Mouse (Mus musculus) lung, postnatal 10 days (tissue): ENCODE results near the gene Srrm2.

Source experiments
- DNase-seq: peaks from one replicate; pipeline ENCODE4 v3.0.0; 2021

Gene Srrm2

DNA sequence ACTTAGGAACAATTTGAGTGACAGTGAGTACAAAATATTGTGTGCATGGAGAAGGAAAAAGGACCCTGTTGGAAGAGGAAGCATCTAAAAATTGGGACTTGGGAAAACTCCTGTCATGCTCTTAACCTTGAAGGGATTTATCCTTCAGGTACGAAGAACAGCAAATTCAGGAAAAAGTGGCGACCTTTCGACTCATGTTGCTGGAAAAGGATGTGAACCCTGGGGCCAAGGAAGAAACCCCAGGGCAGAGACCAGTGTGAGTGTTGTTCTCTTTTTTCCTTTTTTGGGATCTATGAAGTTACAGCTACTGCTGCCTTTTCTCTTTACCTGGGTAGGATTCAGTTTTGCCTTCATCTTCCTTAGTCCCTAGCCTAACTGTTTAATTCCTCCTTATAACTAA, 17.6 kb downstream of the Srrm2 start:
- DNase-seq: no peak

DNA sequence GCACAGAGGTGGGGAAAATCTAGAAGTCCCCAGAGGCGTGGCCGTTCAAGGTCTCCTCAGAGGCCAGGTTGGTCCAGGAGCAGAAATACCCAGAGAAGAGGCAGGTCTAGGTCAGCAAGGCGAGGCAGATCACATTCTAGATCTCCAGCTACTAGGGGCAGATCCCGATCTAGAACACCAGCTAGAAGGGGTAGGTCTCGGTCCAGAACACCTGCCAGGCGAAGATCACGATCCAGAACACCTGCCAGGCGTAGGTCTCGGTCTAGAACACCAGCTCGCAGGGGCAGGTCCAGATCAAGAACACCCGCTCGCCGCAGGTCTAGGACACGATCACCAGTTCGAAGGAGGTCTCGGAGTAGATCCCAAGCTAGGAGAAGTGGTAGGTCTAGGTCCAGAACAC, 25.3 kb downstream of the Srrm2 start:
- no peak for DNase-seq

DNA sequence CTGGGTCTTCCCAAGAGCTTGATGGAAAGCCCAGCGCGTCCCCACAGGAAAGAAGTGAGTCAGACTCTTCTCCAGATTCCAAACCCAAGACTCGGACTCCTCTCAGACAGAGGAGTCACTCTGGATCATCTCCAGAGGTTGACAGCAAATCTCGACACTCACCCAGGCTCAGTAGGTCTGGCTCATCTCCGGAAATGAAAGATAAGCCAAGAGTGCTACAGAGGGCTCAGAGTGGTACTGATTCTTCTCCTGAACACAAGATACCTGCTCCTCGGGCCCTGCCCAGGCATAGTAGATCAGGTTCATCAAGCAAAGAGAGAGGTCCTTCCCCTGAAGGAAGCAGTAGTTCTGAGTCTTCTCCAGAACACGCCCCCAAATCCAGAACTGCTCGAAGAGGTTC, 28.2 kb downstream of the Srrm2 start:
- no peak for DNase-seq

DNA sequence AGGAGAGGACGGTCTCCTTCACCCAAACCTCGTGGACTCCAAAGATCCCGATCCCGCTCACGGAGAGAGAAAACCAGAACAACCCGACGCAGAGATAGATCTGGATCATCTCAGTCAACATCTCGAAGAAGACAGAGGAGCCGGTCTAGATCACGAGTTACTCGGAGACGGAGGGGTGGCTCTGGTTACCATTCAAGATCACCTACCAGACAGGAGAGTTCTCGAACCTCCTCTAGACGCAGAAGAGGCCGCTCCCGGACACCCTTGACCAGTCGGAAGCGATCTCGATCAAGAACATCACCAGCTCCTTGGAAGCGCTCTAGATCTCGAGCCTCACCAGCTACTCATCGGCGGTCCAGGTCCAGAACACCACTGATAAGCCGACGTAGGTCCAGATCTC, 28.9 kb downstream of the Srrm2 start:
- DNase-seq: no peak

DNA sequence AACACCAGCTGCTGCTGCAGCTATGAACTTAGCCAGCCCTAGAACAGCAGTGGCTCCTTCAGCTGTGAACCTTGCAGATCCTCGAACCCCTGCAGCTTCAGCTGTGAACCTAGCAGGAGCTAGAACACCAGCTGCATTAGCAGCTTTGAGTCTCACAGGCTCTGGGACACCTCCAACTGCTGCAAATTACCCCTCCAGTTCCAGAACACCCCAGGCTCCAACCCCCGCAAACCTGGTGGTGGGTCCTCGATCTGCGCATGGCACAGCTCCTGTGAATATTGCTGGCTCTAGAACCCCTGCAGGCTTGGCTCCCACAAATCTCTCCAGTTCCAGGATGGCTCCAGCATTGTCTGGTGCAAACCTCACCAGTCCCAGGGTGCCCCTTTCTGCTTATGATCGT, 30.4 kb downstream of the Srrm2 start:
- no peak for DNase-seq

DNA sequence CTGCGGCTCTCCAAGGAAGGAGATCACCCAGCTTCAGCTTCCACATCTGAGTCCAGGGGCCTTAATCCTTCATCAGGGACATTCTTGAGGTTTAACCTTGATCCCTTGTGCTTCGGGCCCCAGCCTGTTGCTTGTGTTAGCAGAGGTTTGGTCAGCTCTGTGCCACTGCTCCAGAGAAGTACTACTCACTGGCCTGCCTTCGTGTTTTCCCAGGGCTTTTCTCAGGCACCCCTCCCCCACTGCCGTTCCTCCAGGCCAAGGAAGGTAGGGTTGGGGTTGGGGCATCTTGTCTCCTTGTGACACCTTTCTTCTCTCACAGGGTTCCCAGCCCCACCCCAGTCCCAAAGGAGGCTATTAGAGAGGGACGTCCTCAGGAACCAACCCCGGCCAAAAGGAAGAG, 31.8 kb downstream of the Srrm2 start:
- DNase-seq: no peak

DNA sequence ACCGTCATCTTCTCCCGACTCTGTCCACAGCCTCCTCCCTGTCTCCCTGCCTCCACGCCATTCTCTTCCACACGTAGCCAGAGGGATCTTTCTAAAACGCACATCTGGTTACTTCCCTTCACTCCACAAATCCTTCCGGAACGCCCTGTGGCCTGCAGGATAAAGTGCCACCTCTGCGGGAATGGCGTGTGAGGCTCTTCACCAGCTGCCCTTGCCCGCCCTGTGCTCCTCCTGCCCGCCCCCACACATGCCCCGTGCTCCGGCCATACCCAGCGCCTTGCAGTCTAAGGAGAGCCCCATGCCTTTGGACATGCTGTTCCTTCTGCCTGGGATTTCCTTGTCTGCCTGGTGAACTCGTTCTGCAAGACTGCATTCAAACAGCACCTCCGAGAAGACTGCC, 32.7 kb downstream of the Srrm2 start:
- no peak for DNase-seq

DNA sequence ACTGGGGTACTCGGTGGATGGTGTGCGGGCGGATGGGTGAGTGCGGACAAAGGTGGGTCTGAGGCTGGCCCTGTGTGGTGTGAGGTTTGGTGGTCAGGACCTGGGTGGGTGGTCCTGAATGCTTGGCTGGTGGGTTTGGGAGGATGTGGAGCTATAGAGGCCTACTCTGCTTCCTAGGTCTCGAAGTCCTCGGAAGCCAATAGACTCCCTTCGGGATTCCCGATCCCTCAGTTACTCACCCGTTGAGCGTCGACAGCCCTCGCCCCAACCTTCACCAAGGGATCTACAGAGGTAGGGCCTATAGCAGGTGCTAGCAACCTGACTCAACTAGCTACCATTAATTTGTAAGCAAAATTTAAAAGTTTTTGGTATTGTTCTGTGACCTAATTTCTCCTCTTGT, 33.3 kb downstream of the Srrm2 start:
- DNase-seq: no peak

DNA sequence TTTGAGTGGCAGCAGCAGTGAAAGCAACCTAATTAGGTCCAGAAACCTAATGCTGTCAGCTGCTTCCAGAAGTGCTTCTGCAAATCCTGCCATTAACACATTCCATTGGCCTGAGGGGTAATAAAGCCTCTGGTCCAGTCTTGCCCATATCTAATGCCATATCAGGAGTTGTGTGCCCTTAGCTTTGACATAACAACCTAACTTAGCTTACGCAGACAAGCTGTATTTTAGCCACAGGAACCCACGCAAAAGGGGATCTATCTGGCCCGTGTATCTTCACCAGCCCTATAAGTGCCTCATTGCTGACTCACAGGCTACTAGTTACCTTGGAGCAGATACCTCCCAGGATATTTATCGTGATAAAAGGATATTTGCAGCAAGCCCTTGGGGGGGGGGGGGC, 35.3 kb downstream of the Srrm2 start:
- no peak for DNase-seq

DNA sequence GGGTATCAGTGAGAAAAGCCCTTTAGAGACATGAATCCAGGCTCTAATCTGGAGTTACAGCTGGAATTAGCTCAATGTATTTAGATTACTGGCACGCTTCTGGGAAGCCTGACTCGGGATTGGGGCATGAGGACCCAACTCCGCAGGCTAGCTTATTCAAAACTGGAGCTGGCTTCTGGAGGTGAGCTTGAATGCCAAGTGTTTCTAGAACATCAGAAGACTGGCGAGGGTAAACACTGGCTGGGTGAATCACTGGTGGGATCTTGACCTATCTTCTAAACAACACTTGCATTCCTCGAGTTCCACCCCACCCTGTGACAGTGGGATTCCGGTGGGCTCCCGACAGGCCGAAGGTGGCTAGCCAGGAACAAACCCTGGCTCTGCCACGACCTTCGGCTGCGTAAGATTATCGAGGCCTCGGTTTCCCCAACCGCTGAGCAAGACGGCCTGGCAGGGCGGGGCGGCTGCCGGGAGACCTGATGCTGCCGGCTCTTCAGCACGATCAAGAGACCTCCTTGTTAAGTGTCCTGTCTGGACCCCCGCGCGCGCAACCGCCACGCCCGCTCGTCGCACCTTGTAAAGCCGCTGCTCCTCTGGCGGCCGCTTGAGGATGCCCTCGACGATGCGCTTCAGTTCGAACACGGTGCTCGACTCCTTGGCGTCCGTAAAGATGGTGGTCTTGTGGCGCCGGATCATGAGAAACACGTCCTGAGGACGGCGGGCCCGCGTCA, 38.1 kb downstream of the Srrm2 start:
- DNase-seq: peak; percentile 64

DNA sequence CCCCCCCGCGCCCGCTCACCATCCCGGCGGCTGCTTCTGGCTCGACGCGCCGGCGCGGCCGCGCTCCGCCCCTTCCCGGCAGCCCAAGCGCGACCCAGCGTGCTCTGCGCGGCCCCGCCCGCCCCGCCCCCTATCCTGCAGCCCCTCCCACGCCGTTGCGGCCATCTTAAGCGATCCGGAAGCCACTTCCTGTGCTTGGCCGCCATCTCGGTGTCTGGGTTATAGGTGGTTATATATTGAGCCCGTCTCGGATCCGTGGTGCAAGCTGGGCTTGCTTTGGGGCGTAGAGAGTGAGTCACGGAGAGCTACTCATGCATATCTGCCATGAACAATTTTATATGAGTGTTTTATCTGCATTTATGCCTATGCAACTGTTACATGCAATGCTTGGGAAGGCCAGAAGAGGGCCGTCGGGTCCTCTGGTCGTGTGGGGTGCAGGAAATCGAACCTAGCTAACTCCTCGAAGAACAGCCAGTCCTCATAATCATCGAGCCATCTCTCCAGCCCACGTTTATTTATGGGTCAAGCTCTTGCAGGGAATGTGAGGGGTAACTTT, 38.8 kb downstream of the Srrm2 start, which contains the start of gene Elob:
Gene Elob (minus strand): TSS at position 73 of the 556 bp plus-strand sequence.
- DNase-seq: peak; percentile 88

DNA sequence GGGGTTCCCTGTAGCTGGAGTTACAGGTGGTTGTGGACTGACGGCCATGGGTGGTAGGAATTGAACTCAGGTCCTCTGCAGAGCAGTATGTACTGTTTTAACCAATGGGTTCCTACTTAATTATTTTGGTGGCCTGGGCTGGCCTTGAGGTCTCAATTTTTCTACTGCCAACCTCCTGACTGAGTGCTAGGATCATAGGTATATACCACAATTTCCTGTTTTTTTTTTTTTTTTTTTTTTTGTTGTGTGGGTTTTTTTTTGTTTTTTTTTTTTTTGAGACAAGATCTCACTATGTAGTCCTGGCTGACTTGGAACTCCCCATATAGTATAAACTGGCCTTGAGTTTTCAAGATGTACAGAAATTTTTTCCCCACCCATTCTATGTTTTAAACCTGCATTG, 40.9 kb downstream of the Srrm2 start:
- DNase-seq: no peak

DNA sequence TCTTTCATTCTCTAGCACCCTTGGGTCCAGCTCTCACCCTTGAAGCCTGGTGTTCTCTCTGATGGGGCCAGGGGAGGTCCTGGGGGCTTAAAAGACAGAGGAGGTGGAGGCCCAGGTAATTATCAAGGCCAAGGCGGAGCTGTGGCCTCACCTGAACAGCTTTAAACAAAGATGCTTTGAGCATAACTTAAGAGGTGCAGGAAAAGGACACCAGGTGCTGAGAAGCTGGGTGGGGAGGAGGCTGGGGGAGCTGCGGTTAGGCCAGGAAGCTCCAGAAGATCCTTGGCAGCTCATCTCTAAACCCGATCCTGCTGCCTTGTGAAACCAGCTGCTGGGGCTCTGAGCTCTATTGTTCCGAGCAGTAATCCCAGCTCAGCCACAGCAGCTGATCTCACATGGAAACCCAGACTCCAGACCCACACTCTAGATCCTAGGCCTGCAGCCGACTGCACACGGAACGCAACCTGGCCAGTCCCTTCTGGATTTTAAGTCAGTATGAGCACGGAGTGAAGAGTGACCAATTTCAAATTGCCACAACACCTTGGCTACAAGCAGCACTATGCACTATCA, 45.8 kb downstream of the Srrm2 start, which contains the start of gene Prss33:
Gene Prss33 (minus strand): TSS at position 51 of the 570 bp plus-strand sequence.
- no peak for DNase-seq

DNA sequence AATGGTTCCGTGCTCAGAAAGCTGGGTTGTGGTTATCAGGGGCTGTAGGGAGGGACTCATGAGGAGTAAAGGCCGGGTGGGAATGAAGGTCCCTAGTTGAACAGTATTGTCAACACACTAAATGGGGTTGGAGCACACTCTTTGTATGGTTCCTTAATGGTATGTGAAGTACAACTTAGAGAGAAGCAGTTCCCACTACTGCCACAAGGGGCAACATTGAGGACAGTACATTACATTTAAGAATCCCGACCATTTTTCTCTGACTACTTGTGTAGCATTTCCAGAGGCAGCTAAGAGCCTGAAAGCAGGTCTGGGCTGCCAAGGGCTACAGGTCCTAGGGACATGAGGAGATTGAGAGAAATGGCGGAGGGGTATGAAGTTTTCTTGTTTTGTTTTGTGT, 50.8 kb downstream of the Srrm2 start:
- DNase-seq: peak; percentile 75

DNA sequence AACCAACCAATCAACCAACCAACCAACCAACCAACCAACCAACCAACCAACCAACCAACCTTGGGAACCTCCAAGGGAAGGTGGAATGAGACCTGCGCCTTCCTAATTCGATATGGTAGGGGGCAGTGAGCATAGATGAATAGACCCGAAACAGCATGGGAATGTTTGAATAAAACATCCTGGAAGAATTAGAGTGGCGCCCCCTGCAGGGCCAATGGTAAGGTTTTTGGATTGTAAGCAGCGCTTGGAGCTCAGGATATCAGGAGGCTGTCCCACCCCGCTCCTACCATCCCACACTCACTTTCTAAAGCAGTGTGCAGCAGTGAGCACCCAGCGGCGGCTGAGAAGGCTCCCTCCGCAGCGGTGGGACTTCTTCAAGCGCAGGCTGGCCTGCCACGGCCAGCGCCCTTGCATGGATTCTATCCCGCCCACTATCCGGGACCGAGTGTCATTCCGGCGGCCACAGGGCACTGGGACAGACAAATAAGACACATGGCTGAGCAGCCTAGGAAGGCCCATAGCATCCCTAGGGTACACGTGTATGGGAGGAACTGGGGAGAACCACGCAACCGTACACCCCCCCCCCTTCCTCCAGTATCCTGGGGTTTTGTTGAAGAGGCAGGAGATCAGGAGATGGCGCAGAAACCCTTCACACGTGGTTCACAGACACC, 52.9 kb downstream of the Srrm2 start:
- no peak for DNase-seq

DNA sequence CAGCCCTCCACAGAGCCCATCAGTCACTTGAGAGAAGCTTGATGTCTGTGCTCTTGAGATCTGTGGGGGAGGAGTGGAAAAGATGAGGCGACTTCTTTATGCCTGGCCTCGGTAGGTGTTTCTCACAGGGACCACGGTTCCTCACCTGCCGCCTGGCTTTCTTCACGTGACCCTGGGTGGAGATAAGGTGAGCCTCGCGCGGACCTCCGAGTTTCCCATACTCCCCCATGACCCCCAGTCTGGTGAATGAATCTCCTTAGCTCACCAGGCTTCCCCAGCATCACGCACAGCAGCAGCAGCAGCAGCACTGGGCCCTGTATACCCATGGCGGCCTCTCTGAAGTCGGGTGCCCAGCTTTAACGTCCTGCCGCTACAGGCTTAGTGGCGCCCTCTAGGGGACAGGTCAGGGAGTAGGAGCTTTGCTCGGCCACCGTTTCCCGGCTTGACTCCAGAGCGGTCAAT, 53.5 kb downstream of the Srrm2 start, which contains the start of the genes Prss32 and Prss41:
Gene Prss32 (plus strand): TSS at position 44 of the 462 bp plus-strand sequence.
Gene Prss41 (minus strand): TSS at position 361 of the 462 bp plus-strand sequence.
- DNase-seq: peak; percentile 71

DNA sequence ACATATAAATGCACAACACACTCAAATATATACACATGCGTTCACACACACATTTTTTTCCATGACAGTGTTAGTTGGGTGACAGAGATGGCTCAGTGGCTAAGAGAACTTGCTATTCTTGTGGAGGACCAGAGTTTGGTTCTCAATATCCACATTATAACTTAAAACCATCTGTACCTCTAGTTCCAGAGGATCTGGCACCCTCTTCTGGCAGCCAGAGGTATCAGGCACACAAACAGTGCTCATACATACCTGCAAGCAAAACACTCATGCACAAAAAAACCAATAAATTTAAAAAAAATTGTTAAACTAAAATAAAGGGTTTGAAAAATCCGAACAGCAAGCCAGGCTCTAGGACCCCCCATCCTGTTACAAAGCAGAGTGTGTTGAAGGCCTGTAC, 59.7 kb downstream of the Srrm2 start:
- DNase-seq: no peak

DNA sequence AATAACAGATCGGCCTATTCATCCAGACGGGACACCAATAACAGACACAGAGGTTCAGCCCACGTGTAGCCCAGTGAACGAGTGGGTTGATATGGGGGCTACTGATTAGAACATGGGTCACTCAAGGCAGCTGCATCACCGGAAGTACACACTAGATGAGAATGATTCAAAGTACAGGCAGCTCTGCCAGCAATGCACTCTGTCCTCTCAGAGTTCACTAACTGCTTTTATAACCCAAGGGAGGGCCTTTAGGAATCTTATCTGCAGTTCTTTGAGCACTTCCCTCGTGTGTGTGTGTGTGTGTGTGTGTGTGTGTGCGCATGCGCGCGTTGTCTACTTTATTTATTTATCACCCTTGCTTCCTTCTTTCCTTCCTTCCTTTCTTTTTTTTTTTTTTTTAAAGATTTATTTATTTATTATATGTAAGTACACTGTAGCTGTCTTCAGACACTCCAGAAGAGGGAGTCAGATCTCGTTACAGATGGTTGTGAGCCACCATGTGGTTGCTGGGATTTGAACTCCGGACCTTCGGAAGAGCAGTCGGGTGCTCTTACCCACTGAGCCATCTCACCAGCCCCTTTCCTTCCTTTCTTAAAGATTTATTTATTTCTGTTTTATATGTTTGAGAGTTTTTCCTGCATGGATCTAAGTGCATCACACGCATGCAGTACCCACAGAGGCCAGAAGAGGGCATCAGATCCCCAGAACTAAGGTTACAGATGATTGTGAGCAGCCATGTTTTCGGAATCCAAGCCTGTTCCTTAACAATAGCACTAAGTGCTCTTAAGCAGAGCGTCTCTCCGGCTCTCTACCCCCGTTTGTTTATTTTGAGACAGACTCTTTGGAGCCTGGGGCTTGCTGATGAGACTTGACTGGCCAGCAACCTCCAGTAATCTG, 60.8 kb downstream of the Srrm2 start:
- peak; percentile 83 for DNase-seq

DNA sequence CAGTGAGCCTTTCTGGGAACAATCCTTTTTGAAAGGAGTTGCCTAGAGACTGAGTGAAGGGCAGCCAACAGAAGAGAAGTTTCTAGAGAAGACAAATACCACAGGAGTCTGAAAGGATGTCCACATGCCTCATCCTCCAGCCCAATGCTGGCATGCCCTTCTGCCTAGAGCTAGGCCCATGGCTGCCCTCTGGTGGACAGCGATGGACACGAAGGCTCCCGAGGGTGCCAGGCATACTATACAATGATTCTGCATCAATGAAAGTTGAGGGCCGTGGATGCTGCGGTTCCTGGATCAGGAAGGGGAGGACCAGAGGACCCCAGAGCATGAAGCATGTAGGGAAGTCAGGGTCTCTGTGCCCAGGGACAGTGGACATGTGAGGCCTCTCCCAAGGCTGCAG, 63.0 kb downstream of the Srrm2 start:
- DNase-seq: peak; percentile 75

DNA sequence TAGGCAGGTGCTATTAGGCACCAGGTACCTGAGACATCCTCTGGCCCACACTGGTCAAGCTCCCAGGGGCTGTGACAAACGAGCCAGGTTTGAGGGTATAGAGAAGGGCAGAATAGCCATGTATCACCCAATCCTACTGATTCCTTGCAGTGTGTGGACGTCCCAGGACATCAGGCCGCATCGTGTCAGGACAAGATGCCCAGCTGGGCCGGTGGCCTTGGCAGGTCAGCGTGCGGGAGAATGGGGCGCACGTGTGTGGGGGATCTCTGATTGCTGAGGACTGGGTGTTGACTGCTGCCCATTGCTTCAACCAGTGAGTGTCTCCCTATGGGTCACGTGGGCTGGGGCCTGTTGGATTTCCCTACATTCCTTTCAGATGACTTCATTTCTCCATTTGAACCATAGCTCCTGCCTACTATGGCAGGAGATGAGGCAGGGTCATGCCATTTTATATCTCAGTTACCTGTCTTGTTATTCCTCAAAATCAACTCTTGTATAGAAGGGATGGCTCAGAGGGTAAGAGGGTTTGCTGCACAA, 64.0 kb downstream of the Srrm2 start:
- DNase-seq: no peak

DNA sequence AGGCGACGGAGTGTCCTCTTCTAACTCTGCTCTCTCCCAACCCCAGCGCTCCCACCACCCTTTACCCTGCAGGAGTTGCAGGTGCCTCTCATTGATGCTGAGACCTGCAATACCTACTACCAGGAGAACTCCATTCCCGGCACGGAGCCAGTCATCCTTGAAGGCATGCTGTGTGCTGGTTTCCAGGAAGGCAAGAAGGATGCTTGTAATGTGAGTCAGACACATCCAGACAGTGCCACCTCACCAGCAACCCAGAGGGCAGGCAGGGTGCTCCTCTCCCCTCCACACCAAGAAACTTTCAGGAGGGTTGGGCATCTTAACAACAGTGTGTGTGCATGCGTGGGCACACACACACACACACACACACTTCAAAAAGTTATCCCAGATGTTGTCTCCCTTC, 66.9 kb downstream of the Srrm2 start:
- no peak for DNase-seq

DNA sequence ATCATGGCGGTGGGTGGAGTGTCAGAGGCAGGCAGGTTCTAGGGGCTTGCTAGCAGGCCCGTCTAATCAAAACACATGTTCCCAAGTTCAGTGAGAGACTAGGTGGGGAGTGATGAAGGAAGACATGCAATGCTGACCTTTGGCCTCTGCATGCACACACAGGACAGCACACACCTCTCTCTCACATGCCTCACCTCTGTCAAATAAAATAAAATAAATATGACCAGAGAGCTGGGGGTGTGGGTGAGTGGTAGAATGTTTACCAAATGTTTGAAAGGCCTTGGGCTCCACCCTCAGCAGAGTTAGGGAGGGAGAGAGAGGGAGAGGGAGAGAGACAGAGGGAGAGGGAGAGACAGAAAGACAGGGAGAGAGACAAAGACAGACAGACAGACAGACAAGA, 67.6 kb downstream of the Srrm2 start:
- DNase-seq: no peak
